Mouse (Mus musculus) liver, embryonic 16.5 days (tissue): ENCODE results near the gene A930002H24Rik. TPM values are rescaled to one million over a fixed set of nuclear protein-coding genes. Genes with fewer than 3 reads are reported as not detected.

Experiments
- ATAC-seq: fragments of 200-750 bp; cut with Nextera tagmentation; 2 replicates; pipeline ENCODE4 v1.8.0; 2017; ENCODE audit warnings: low read depth, mild to moderate bottlenecking, moderate number of reproducible peaks, moderate library complexity
- H3K27ac ChIP-seq: fragments of 300-500 bp; sonication (generic); 2 replicates; pipeline ENCODE4 v1.5.1; 2014; ENCODE audit warnings: mild to moderate bottlenecking, low read length
- H3K27me3 ChIP-seq: fragments of 300-500 bp; sonication (generic); 2 replicates; pipeline ENCODE4 v1.6.1; 2014; ENCODE audit warnings: low read depth, low read length, mixed read lengths; ENCODE audit not compliant: control insufficient read depth, insufficient read depth
- H3K36me3 ChIP-seq: fragments of 300-500 bp; sonication (generic); 2 replicates; pipeline ENCODE4 v1.6.1; 2014; ENCODE audit warnings: mild to moderate bottlenecking; ENCODE audit not compliant: control insufficient read depth, insufficient read depth
- H3K4me1 ChIP-seq: fragments of 300-500 bp; sonication (generic); 2 replicates; pipeline ENCODE4 v1.6.1; 2014; ENCODE audit warnings: low read depth, low read length, mixed read lengths; ENCODE audit not compliant: control insufficient read depth
- H3K4me2 ChIP-seq: fragments of 300-500 bp; sonication (generic); 2 replicates; pipeline ENCODE4 v1.6.1; 2014; ENCODE audit warnings: low read depth, low read length, mixed read lengths
- H3K4me3 ChIP-seq: fragments of 300-500 bp; sonication (generic); 2 replicates; pipeline ENCODE4 v1.5.1; 2014; ENCODE audit warnings: low read depth, mild to moderate bottlenecking, low read length
- H3K9ac ChIP-seq: fragments of 300-500 bp; sonication (generic); 2 replicates; pipeline ENCODE4 v1.6.1; 2014; ENCODE audit warnings: low read depth, low read length
- H3K9me3 ChIP-seq: fragments of 300-500 bp; sonication (generic); replicated peaks from 2 replicates; pipeline ENCODE4 v1.6.1; 2016; ENCODE audit warnings: low read length; ENCODE audit not compliant: control insufficient read depth
- WGBS: fragments of 180-500 bp; shearing (Covaris S2); extraction: QIAGEN DNeasy Blood & Tissue Kit; methylation state at CpG from one replicate; pipeline ENCODE4 v1.1.7; 2014; ENCODE audit not compliant: insufficient replicate concordance; 5-methylcytosine and 5-hydroxymethylcytosine counted together
- polyA plus RNA-seq: library from polyadenylated mRNA; unstranded; fragments of >200 nt; fragmentation: Nextera tagmentation; extraction: Ambion mirVana; gene quantifications from 2 replicates; pipeline ENCODE4 v1.2.1, GENCODE M21; 2015

The A930002H24Rik gene
- polyA plus RNA-seq, 1 experiment from 2014 or later, result 0.71 TPM

- H3K4me3 ChIP-seq, result no peak overlapping the region
- H3K9me3 ChIP-seq, result no peaks in the 10 kb centered on the region
- H3K4me2 ChIP-seq, result no peak overlapping the region
- H3K4me1 ChIP-seq, result no peaks in the 10 kb centered on the region; the same call in 1 of the 2 replicates
- ATAC-seq, result no peak
- H3K27me3 ChIP-seq, result no peaks in the 10 kb centered on the region
- 68% methylated on average over 5 of the region's 5 CpGs for WGBS
- no peak overlapping the region for H3K9ac ChIP-seq
- H3K36me3 ChIP-seq, result no peaks in the 10 kb centered on the region
- no peak overlapping the region for H3K27ac ChIP-seq
Observed at GRCm38 (mm10) chr17:63844936-63845335, 18.7 kb downstream of the A930002H24Rik start.

- H3K4me1 ChIP-seq, result no peaks in the 10 kb centered on the region
- H3K36me3 ChIP-seq, result no peaks in the 10 kb centered on the region
- no peaks in the 10 kb centered on the region for H3K27me3 ChIP-seq
- WGBS, result 56% methylated on average over 1 of the region's 1 CpGs
- no peak overlapping the region for H3K4me3 ChIP-seq
- no peak for ATAC-seq
- H3K9me3 ChIP-seq, result no peaks in the 10 kb centered on the region
- no peak overlapping the region for H3K9ac ChIP-seq
- H3K4me2 ChIP-seq, result no peak overlapping the region
- no peak overlapping the region for H3K27ac ChIP-seq
Observed at GRCm38 (mm10) chr17:63842226-63842625, 21.4 kb downstream of the A930002H24Rik start.

- no peak overlapping the region for H3K4me3 ChIP-seq
- 77% methylated on average over 3 of the region's 3 CpGs for WGBS
Observed at GRCm38 (mm10) chr17:63839636-63840269, 23.8 kb downstream of the A930002H24Rik start.

GRCm38 (mm10) chr17:63838144-63838543 is 25.4 kb downstream of the A930002H24Rik start:
- no peaks in the 10 kb centered on the region for H3K27me3 ChIP-seq
- no peaks in the 10 kb centered on the region for H3K9me3 ChIP-seq
- no peak overlapping the region for H3K4me3 ChIP-seq
- H3K27ac ChIP-seq, result no peak overlapping the region
- H3K9ac ChIP-seq, result no peak overlapping the region
- H3K4me2 ChIP-seq, result no peak overlapping the region
- no peaks in the 10 kb centered on the region for H3K36me3 ChIP-seq
- no peaks in the 10 kb centered on the region for H3K4me1 ChIP-seq
- no peak for ATAC-seq
- WGBS, result 81% methylated on average over 8 of the region's 8 CpGs

More at GRCm38 (mm10) chr17:63839636-63840269, 23.8 kb downstream of the A930002H24Rik start:
- Histone ChIP-seq H3K9ac (no peak overlapping the region), H3K36me3 (no peaks in the 10 kb centered on the region), H3K9me3 (no peaks in the 10 kb centered on the region), H3K27me3 (no peaks in the 10 kb centered on the region), H3K4me1 (no peaks in the 10 kb centered on the region), H3K27ac (no peak overlapping the region), H3K4me2 (no peak overlapping the region)
- ATAC-seq, result no peak

- Histone ChIP-seq H3K27ac (no peak overlapping the region), H3K9ac (no peak overlapping the region), H3K27me3 (no peaks in the 10 kb centered on the region), H3K4me2 (no peak overlapping the region), H3K9me3 (no peaks in the 10 kb centered on the region), H3K4me3 (no peak overlapping the region), H3K4me1 (no peaks in the 10 kb centered on the region), H3K36me3 (no peaks in the 10 kb centered on the region)
- 68% methylated on average over 8 of the region's 8 CpGs for WGBS
- no peak for ATAC-seq
Observed at GRCm38 (mm10) chr17:63836641-63837040, 26.9 kb downstream of the A930002H24Rik start.

- no peak for ATAC-seq
- no peaks in the 10 kb centered on the region for H3K27me3 ChIP-seq
- no peaks in the 10 kb centered on the region for H3K36me3 ChIP-seq
- no peak overlapping the region for H3K4me2 ChIP-seq
- no peak overlapping the region for H3K9ac ChIP-seq
- no peak overlapping the region for H3K4me3 ChIP-seq
- H3K4me1 ChIP-seq, result no peaks in the 10 kb centered on the region
- no peak overlapping the region for H3K27ac ChIP-seq
- H3K9me3 ChIP-seq, result no peaks in the 10 kb centered on the region
- 67% methylated on average over 2 of the region's 2 CpGs for WGBS
Observed at GRCm38 (mm10) chr17:63836223-63836622, 27.4 kb downstream of the A930002H24Rik start.

GRCm38 (mm10) chr17:63831550-63831949 is 32.0 kb downstream of the A930002H24Rik start:
- 36% methylated on average over 4 of the region's 4 CpGs for WGBS
- no peaks in the 10 kb centered on the region for H3K36me3 ChIP-seq
- no peaks in the 10 kb centered on the region for H3K27me3 ChIP-seq
- no peak overlapping the region for H3K27ac ChIP-seq
- no peak overlapping the region for H3K4me3 ChIP-seq
- H3K9me3 ChIP-seq, result no peaks in the 10 kb centered on the region
- ATAC-seq, result no peak
- H3K9ac ChIP-seq, result no peak overlapping the region
- H3K4me2 ChIP-seq, result no peak overlapping the region
- H3K4me1 ChIP-seq, result no peaks in the 10 kb centered on the region

GRCm38 (mm10) chr17:63828561-63829332 is 34.8 kb downstream of the A930002H24Rik start:
- 44% methylated on average over 5 of the region's 5 CpGs for WGBS
- H3K4me3 ChIP-seq, result no peak overlapping the region
- H3K9me3 ChIP-seq, result no peaks in the 10 kb centered on the region
- no peaks in the 10 kb centered on the region for H3K27me3 ChIP-seq
- H3K9ac ChIP-seq, result no peak overlapping the region
- H3K4me2 ChIP-seq, result no peak overlapping the region
- H3K4me1 ChIP-seq, result no peaks in the 10 kb centered on the region
- no peaks in the 10 kb centered on the region for H3K36me3 ChIP-seq
- ATAC-seq, result no peak
- no peak overlapping the region for H3K27ac ChIP-seq

GRCm38 (mm10) chr17:63826767-63827166 is 36.8 kb downstream of the A930002H24Rik start:
- Histone ChIP-seq H3K36me3 (no peaks in the 10 kb centered on the region), H3K27me3 (no peaks in the 10 kb centered on the region), H3K4me2 (no peak overlapping the region), H3K27ac (no peak overlapping the region), H3K9ac (no peak overlapping the region), H3K4me1 (no peaks in the 10 kb centered on the region), H3K9me3 (no peaks in the 10 kb centered on the region), H3K4me3 (no peak overlapping the region)
- ATAC-seq, result no peak
- 25% methylated on average over 7 of the region's 7 CpGs for WGBS
